Mouse (Mus musculus): ENCODE results near the gene Homer2. TPM values are rescaled to one million over a fixed set of nuclear protein-coding genes. Genes with fewer than 3 reads are reported as not detected.

Homer2 gene
- total and polyA plus RNA-seq, 2 experiments from 2014 or later: 30.3 to 44.4 TPM

DNA sequence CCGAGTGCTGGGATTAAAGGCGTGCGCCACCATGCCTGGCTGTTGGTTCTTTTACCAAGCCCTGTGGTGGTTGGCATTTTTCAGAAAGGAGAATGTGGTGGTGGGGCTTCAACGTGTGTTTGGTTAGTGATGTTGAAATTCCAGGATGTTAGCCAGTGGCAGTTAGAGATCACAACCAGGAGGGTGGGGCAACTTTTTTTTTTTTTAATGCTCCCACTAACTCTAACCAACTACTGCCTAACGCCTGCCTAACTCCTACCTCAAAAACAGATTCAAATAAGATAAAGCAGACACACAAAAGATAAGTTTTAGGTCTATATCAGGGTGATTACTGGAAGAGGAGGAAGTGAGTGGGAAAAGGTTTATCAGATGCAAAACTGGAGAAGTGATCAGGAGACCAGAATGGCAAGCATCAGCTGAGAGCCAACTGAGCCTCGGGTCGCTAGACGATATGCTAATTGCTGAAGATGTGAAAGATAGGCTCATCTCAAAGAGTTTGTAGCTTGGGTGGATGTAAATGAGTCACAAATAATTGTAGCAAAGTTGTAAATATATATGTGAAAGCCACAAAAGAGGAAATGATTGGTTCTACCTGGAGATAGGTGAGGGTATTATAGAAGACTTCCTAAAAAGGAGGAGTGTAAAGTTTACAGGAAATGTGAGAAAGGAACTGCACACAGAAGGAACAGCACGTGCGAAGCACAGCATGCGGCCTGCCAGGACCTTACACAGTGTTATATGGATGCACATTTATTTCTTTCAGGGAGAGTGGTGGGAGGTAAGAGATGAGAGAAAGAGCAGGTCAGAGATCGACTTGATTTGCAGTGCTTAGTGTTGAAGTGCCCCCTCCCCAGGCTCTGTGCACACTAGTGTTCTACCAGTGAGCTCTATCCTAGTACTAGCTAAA is 25.1 kb upstream of the Homer2 start:
- Histone ChIP-seq H3K27me3 (ENCODE audit: insufficient read depth, low read length) (no peaks in the 10 kb centered on the region), H3K4me3 (ENCODE audit: low read length) (no peak overlapping the region), H3K27ac (no peak overlapping the region), H3K9me3 (ENCODE audit: low read length) (no peaks in the 10 kb centered on the region), H3K4me1 (ENCODE audit: insufficient read depth, low read length) (no peaks in the 10 kb centered on the region), H3K9ac (replicated peaks; ENCODE audit: low read length) (no peak overlapping the region), H3K36me3 (ENCODE audit: insufficient read depth, low read length) (no peaks in the 10 kb centered on the region), H3K4me2 (ENCODE audit: low read depth, low read length) (no peak overlapping the region)
- 84% methylated on average over 12 of the region's 12 CpGs for WGBS
- no peak for DNase-seq (ENCODE audit: low spot score)
- TF ChIP-seq CTCF (IDR thresholded peaks at IDR 0.05; ENCODE audit: low read depth): no peak
- ATAC-seq: no peak

DNA sequence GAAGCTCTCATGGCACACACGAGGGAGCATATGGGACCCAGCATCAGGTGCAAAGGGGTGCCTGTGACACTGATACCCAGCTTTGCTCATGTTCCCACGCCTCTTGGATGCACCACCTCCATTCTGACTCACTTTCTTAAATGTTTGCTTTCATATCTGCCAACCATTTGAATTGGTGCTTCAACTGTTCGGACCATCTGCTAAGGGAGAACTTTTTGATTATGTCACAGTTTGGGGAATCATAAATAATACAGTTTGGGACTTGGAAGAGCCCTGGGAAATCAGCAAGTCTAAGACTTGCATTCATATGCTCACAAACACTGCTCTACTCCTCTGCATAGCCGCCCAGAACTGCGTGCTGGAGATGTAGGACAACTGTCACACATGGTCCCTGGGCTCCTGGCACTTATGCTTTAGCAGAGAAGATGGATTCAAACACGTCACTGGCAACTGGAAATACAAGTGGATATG is 23.9 kb upstream of the Homer2 start:
- H3K27me3 ChIP-seq (ENCODE audit: insufficient read depth, low read length): no peaks in the 10 kb centered on the region
- no peaks in the 10 kb centered on the region for H3K36me3 ChIP-seq (ENCODE audit: insufficient read depth, low read length)
- H3K4me3 ChIP-seq (ENCODE audit: low read length): no peak overlapping the region
- no peak overlapping the region for H3K4me2 ChIP-seq (ENCODE audit: low read depth, low read length)
- no peak overlapping the region for H3K27ac ChIP-seq
- H3K9ac ChIP-seq (replicated peaks; ENCODE audit: low read length): no peak overlapping the region
- no peaks in the 10 kb centered on the region for H3K4me1 ChIP-seq (ENCODE audit: insufficient read depth, low read length)
- TF ChIP-seq CTCF (IDR thresholded peaks at IDR 0.05; ENCODE audit: low read depth): no peak
- DNase-seq (ENCODE audit: low spot score) (no peak), ATAC-seq (no peak)
- WGBS: 84% methylated on average over 6 of the region's 6 CpGs
- H3K9me3 ChIP-seq (ENCODE audit: low read length): no peaks in the 10 kb centered on the region

DNA sequence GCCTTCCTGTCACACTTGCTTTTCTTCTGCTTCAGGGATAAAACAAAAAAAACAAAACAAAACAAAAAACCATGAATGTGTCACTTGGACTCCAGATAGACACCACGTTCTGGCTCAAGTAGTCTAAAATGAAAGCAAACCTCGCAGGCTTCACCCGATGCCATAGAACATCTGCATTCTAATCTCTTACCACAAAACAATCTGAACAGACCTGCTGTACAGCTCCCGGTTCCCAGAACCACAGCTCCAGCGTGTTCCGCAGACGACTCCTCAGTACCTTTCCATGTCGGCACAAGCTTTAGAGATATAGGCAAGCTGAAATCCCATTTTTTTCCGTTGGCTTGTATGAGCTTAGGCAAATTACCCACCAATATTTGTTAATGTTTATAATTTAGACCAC is 22.5 kb upstream of the Homer2 start:
- 91% methylated on average over 9 of the region's 9 CpGs for WGBS
- DNase-seq (ENCODE audit: low spot score) (no peak), ATAC-seq (no peak)

DNA sequence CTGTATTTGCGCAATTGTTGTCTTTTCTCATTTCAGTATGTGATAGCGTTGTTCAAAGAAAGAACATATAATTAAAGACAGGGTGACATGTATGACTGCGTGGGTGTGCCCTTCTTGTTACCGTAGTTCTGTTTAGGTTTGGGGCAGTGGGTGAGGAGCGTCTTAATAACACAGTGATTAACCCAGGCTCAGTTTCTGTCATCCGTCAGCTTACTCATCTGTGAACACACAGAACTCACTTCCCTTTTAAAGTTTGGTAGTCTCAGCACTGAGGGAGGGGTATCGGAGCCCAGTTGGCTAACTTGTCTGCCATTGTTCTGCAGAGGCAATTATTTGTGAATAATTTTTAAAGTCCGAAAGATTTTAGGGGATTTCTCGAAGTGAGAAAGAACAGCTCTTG is 20.4 kb upstream of the Homer2 start:
- WGBS: 85% methylated on average over 9 of the region's 9 CpGs

More for the DNA sequence above, 22.5 kb upstream of the Homer2 start:
- no peaks in the 10 kb centered on the region for H3K36me3 ChIP-seq (ENCODE audit: insufficient read depth, low read length)
- no peak for TF ChIP-seq CTCF (IDR thresholded peaks at IDR 0.05; ENCODE audit: low read depth)
- H3K27ac ChIP-seq: no peak overlapping the region
- no peaks in the 10 kb centered on the region for H3K9me3 ChIP-seq (ENCODE audit: low read length)
- H3K4me1 ChIP-seq (ENCODE audit: insufficient read depth, low read length): no peaks in the 10 kb centered on the region
- H3K9ac ChIP-seq (replicated peaks; ENCODE audit: low read length): no peak overlapping the region
- H3K4me2 ChIP-seq (ENCODE audit: low read depth, low read length): no peak overlapping the region
- no peaks in the 10 kb centered on the region for H3K27me3 ChIP-seq (ENCODE audit: insufficient read depth, low read length)
- no peak overlapping the region for H3K4me3 ChIP-seq (ENCODE audit: low read length)

GRCm38 (mm10) chr7:81726728-81727005 is 19.3 kb upstream of the Homer2 start:
- H3K9me3 ChIP-seq (ENCODE audit: low read length): no peaks in the 10 kb centered on the region
- H3K36me3 ChIP-seq (ENCODE audit: insufficient read depth, low read length): no peaks in the 10 kb centered on the region
- H3K9ac ChIP-seq (replicated peaks; ENCODE audit: low read length): no peak overlapping the region
- H3K4me2 ChIP-seq (ENCODE audit: low read depth, low read length): no peak overlapping the region
- ATAC-seq (no peak), DNase-seq (ENCODE audit: low spot score) (no peak)
- H3K27me3 ChIP-seq (ENCODE audit: insufficient read depth, low read length): no peaks in the 10 kb centered on the region
- no peak for TF ChIP-seq CTCF (IDR thresholded peaks at IDR 0.05; ENCODE audit: low read depth)
- no peaks in the 10 kb centered on the region for H3K4me1 ChIP-seq (ENCODE audit: insufficient read depth, low read length)
- H3K27ac ChIP-seq: no peak overlapping the region
- 58% methylated on average over 2 of the region's 2 CpGs for WGBS
- H3K4me3 ChIP-seq (ENCODE audit: low read length): no peak overlapping the region

More for the DNA sequence above, 20.4 kb upstream of the Homer2 start:
- no peak overlapping the region for H3K27ac ChIP-seq
- ATAC-seq: no peak
- H3K36me3 ChIP-seq (ENCODE audit: insufficient read depth, low read length): no peaks in the 10 kb centered on the region
- H3K27me3 ChIP-seq (ENCODE audit: insufficient read depth, low read length): no peaks in the 10 kb centered on the region
- no peaks in the 10 kb centered on the region for H3K9me3 ChIP-seq (ENCODE audit: low read length)
- DNase-seq (ENCODE audit: low spot score): no peak
- TF ChIP-seq CTCF (IDR thresholded peaks at IDR 0.05; ENCODE audit: low read depth): no peak
- no peak overlapping the region for H3K4me2 ChIP-seq (ENCODE audit: low read depth, low read length)
- no peak overlapping the region for H3K4me3 ChIP-seq (ENCODE audit: low read length)
- H3K9ac ChIP-seq (replicated peaks; ENCODE audit: low read length): no peak overlapping the region
- H3K4me1 ChIP-seq (ENCODE audit: insufficient read depth, low read length): no peaks in the 10 kb centered on the region

DNA sequence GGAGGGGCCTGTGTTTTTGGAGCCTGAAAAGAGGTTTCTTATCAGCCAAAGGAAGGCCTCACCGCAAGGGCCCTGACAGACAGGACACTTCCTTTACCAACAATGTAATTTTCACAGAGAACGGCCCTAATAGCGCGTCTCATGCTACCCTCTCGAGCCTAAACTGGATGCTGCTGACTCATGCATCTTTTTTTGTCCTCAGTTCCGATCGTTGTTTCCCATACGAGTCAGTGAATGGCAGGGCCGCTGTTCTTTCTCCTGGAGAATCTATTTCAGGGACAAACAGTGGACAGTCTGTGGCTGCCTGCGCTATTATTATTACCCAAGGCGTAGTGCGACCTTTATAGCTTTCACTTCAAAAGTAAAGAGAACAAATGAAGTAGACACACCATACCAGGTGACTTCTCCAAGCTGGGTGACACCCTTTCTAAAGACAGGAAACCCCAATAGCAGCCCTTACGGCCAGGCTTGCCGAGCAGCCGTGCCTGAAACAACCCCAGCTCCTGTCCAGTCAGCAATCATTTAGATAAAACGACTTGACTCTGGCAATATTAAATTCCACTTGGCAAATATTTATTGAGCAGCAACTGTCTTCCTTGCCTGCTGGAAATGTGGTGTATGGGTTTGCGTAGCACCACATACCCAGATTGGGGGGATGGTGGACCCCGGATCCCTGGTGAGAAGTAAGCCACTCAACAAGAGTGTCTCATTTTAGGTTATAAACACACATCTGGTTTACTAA is 18.8 kb upstream of the Homer2 start:
- no peak for TF ChIP-seq CTCF (IDR thresholded peaks at IDR 0.05; ENCODE audit: low read depth)
- no peak for DNase-seq (ENCODE audit: low spot score)
- Histone ChIP-seq H3K27ac (no peak overlapping the region), H3K9me3 (ENCODE audit: low read length) (no peaks in the 10 kb centered on the region), H3K9ac (replicated peaks; ENCODE audit: low read length) (no peak overlapping the region), H3K27me3 (ENCODE audit: insufficient read depth, low read length) (no peaks in the 10 kb centered on the region), H3K4me2 (ENCODE audit: low read depth, low read length) (no peak overlapping the region), H3K4me3 (ENCODE audit: low read length) (no peak overlapping the region), H3K36me3 (ENCODE audit: insufficient read depth, low read length) (no peaks in the 10 kb centered on the region), H3K4me1 (ENCODE audit: insufficient read depth, low read length) (no peaks in the 10 kb centered on the region)
- no peak for ATAC-seq
- WGBS: 80% methylated on average over 18 of the region's 18 CpGs
